Mouse (Mus musculus) kidney, adult 9 months (tissue): Measurements from ENCODE around the gene Sla2.
A peak's percentile ranks its signal among the peaks of the same experiment; 100 is the strongest.
"Not testable (repeated sequence)": the region's sequence is repeated elsewhere in the genome, so short reads cannot be mapped to it uniquely, and the experiment has no call there.

Experiments
- DNase-seq: peaks from one replicate; pipeline ENCODE4 v3.0.0; 2022

Gene Sla2

GRCm38 (mm10) chr2:156899184-156899583, 12.2 kb upstream of the Sla2 start:
- DNase-seq = no peak

- no peak for DNase-seq
Observed at GRCm38 (mm10) chr2:156898374-156898773, 11.4 kb upstream of the Sla2 start.

- DNase-seq = no peak
Observed at GRCm38 (mm10) chr2:156897034-156897433, 10.0 kb upstream of the Sla2 start.

GRCm38 (mm10) chr2:156896384-156896914, 9.5 kb upstream of the Sla2 start:
- no peak for DNase-seq

- DNase-seq = peak; percentile 25
Observed at GRCm38 (mm10) chr2:156894496-156895265, 7.7 kb upstream of the Sla2 start.

GRCm38 (mm10) chr2:156892821-156893220, 5.8 kb upstream of the Sla2 start:
- DNase-seq = no peak

GRCm38 (mm10) chr2:156892240-156892639, 5.2 kb upstream of the Sla2 start:
- DNase-seq = no peak

GRCm38 (mm10) chr2:156888490-156888889, 1.5 kb upstream of the Sla2 start:
- DNase-seq = no peak

- DNase-seq = no peak
Observed at GRCm38 (mm10) chr2:156886084-156886631, 834 bp downstream of the Sla2 start.

- not testable (repeated sequence) for DNase-seq
Observed at GRCm38 (mm10) chr2:156885666-156886065, 1.3 kb downstream of the Sla2 start.

GRCm38 (mm10) chr2:156884396-156885211, 2.4 kb downstream of the Sla2 start:
- no peak for DNase-seq

- DNase-seq = no peak
Observed at GRCm38 (mm10) chr2:156882431-156883001, 4.5 kb downstream of the Sla2 start.

- DNase-seq = no peak
Observed at GRCm38 (mm10) chr2:156879541-156879940, 7.5 kb downstream of the Sla2 start.

GRCm38 (mm10) chr2:156877726-156878125, 9.3 kb downstream of the Sla2 start:
- no peak for DNase-seq

GRCm38 (mm10) chr2:156874760-156875510, 12.1 kb downstream of the Sla2 start:
- no peak for DNase-seq

- DNase-seq = no peak
Observed at GRCm38 (mm10) chr2:156874047-156874759, 12.8 kb downstream of the Sla2 start.

GRCm38 (mm10) chr2:156873629-156874028, 13.4 kb downstream of the Sla2 start:
- peak; percentile 46 for DNase-seq

GRCm38 (mm10) chr2:156870519-156870918, 16.5 kb downstream of the Sla2 start:
- peak; percentile 37 for DNase-seq

- no peak for DNase-seq
Observed at GRCm38 (mm10) chr2:156869554-156869953, 17.4 kb downstream of the Sla2 start.

GRCm38 (mm10) chr2:156868994-156869393, 18.0 kb downstream of the Sla2 start:
- peak; percentile 86 for DNase-seq

GRCm38 (mm10) chr2:156864481-156864880, 22.5 kb downstream of the Sla2 start:
- no peak for DNase-seq
